Mouse (Mus musculus) B cell, adult 2 months (primary cell): ENCODE results near the gene Kcnd3.

Experiments used
- DNase-seq, 2 experiments: peaks; one replicate each; pipeline ENCODE4 v3.0.0; 2022

Kcnd3 gene

GRCm38 (mm10) chr3:105451627-105452555, at the start of gene Kcnd3:
Kcnd3 (plus strand) TSS chr3:105452330.
- DNase-seq, result no peak

- DNase-seq, result no peak
Observed at GRCm38 (mm10) chr3:105402676-105403075, 49.5 kb upstream of the Kcnd3 start.

GRCm38 (mm10) chr3:105403410-105404076, 48.6 kb upstream of the Kcnd3 start:
- no peak for DNase-seq

GRCm38 (mm10) chr3:105404077-105404446, 48.1 kb upstream of the Kcnd3 start:
- no peak for DNase-seq

GRCm38 (mm10) chr3:105405516-105405915, 46.6 kb upstream of the Kcnd3 start:
- DNase-seq, result no peak

- DNase-seq, result no peak
Observed at GRCm38 (mm10) chr3:105406036-105406435, 46.1 kb upstream of the Kcnd3 start.

GRCm38 (mm10) chr3:105408211-105408610, 43.9 kb upstream of the Kcnd3 start:
- DNase-seq, result no peak

- DNase-seq, result no peak
Observed at GRCm38 (mm10) chr3:105410810-105411209, 41.3 kb upstream of the Kcnd3 start.

- no peak for DNase-seq
Observed at GRCm38 (mm10) chr3:105411776-105412175, 40.4 kb upstream of the Kcnd3 start.

GRCm38 (mm10) chr3:105412229-105412628, 39.9 kb upstream of the Kcnd3 start:
- DNase-seq, result no peak

- no peak for DNase-seq
Observed at GRCm38 (mm10) chr3:105412681-105413080, 39.4 kb upstream of the Kcnd3 start.

- DNase-seq, result no peak
Observed at GRCm38 (mm10) chr3:105418441-105418840, 33.7 kb upstream of the Kcnd3 start.

GRCm38 (mm10) chr3:105422391-105422790, 29.7 kb upstream of the Kcnd3 start:
- DNase-seq, result no peak

GRCm38 (mm10) chr3:105423427-105423826, 28.7 kb upstream of the Kcnd3 start:
- DNase-seq, result no peak

GRCm38 (mm10) chr3:105428586-105428985, 23.5 kb upstream of the Kcnd3 start:
- no peak for DNase-seq

GRCm38 (mm10) chr3:105436383-105436782, 15.7 kb upstream of the Kcnd3 start:
- DNase-seq, result no peak

GRCm38 (mm10) chr3:105436971-105437370, 15.2 kb upstream of the Kcnd3 start:
- no peak for DNase-seq

- DNase-seq, result no peak
Observed at GRCm38 (mm10) chr3:105440873-105441495, 11.1 kb upstream of the Kcnd3 start.

GRCm38 (mm10) chr3:105450641-105451470, 1.3 kb upstream of the Kcnd3 start:
- no peak for DNase-seq

- DNase-seq, result no peak
Observed at GRCm38 (mm10) chr3:105452556-105453213, 555 bp downstream of the Kcnd3 start.

GRCm38 (mm10) chr3:105453214-105453950, 1.3 kb downstream of the Kcnd3 start:
- no peak for DNase-seq
